Mouse (Mus musculus) heart, adult 2 months (tissue): ENCODE measurements around the gene Csrp2.

Experiments
- CTCF ChIP-seq: fragments of 200-600 bp; IDR thresholded peaks from 2 replicates; pipeline ENCODE4 v1.8.1; 2022; ENCODE audit warnings: antibody characterized with exemption, mild to moderate bottlenecking, moderate library complexity
- EP300 ChIP-seq: fragments of 200-500 bp; IDR thresholded peaks from 2 replicates; pipeline ENCODE4 v1.6.1; 2011; ENCODE audit warnings: low read depth, low read length, control low read depth; ENCODE audit not compliant: insufficient read depth
- POLR2A ChIP-seq: fragments of 200-500 bp; IDR thresholded peaks from 2 replicates; pipeline ENCODE4 v1.6.1; 2011; ENCODE audit warnings: mild to moderate bottlenecking, low read depth, low read length, control low read depth; ENCODE audit not compliant: insufficient read depth

GRCm38 (mm10) chr10:110899744-110900501 is 19.7 kb upstream of the Csrp2 start:
- no peak for TF ChIP-seq CTCF
- TF ChIP-seq POLR2A = no peak
- TF ChIP-seq EP300 = no peak
